Mouse (Mus musculus) embryonic facial prominence, embryonic 14.5 days (tissue): ENCODE measurements around the gene Tmx2. TPM values are rescaled to one million over a fixed set of nuclear protein-coding genes. Genes with fewer than 3 reads are reported as not detected.

ENCODE experiments used
- ATAC-seq: fragments of 200-750 bp; cut with Nextera tagmentation; 2 replicates; pipeline ENCODE4 v1.8.0; 2017; ENCODE audit warnings: low read depth, moderate number of reproducible peaks, moderate TSS enrichment
- DNase-seq: peaks from one replicate; pipeline ENCODE4 v3.0.0-alpha.2; 2015; ENCODE audit warnings: low spot score
- H3K27ac ChIP-seq: fragments of 300-500 bp; sonication (generic); replicated peaks from 2 replicates; pipeline ENCODE4 v1.5.1; 2014; ENCODE audit warnings: low read depth, mild to moderate bottlenecking, low read length, moderate library complexity
- H3K27me3 ChIP-seq: fragments of 300-500 bp; sonication (generic); replicated peaks from 2 replicates; pipeline ENCODE4 v1.6.1; 2014; ENCODE audit warnings: low read length; ENCODE audit not compliant: control insufficient read depth, insufficient read depth
- H3K36me3 ChIP-seq: fragments of 300-500 bp; sonication (generic); 2 replicates; pipeline ENCODE4 v1.6.1; 2014; ENCODE audit warnings: low read length, mixed read lengths; ENCODE audit not compliant: control insufficient read depth, insufficient read depth
- H3K4me1 ChIP-seq: fragments of 300-500 bp; sonication (generic); 2 replicates; pipeline ENCODE4 v1.6.1; 2014; ENCODE audit warnings: antibody characterized with exemption, low read length; ENCODE audit not compliant: control insufficient read depth, insufficient read depth
- H3K4me2 ChIP-seq: fragments of 300-500 bp; sonication (generic); 2 replicates; pipeline ENCODE4 v1.6.1; 2014; ENCODE audit warnings: low read depth, mild to moderate bottlenecking, low read length, moderate library complexity, mixed read lengths
- H3K4me3 ChIP-seq: fragments of 300-500 bp; sonication (generic); 2 replicates; pipeline ENCODE4 v1.5.1; 2014; ENCODE audit warnings: low read depth, mild to moderate bottlenecking, low read length
- H3K9ac ChIP-seq: fragments of 300-500 bp; sonication (generic); 2 replicates; pipeline ENCODE4 v1.6.1; 2014; ENCODE audit warnings: low read depth, mild to moderate bottlenecking, low read length, moderate library complexity, mixed read lengths
- H3K9me3 ChIP-seq: fragments of 300-500 bp; sonication (generic); 2 replicates; pipeline ENCODE4 v1.6.1; 2016; ENCODE audit warnings: low read length; ENCODE audit not compliant: control insufficient read depth
- WGBS: fragments of 180-500 bp; shearing (Covaris S2); extraction: QIAGEN DNeasy Blood & Tissue Kit; methylation state at CpG from one replicate; pipeline ENCODE4 v1.1.7; 2014; 5-methylcytosine and 5-hydroxymethylcytosine counted together
- polyA plus RNA-seq: library from polyadenylated mRNA; unstranded; fragments of >200 nt; fragmentation: Nextera tagmentation; extraction: Ambion mirVana; gene quantifications from 2 replicates; pipeline ENCODE4 v1.2.1, GENCODE M21; 2014

Gene Tmx2
- polyA plus RNA-seq, 1 experiment from 2014 or later = 99.0 TPM

- 14% methylated on average over 8 of the region's 8 CpGs for WGBS
- H3K9me3 ChIP-seq = no peaks in the 10 kb centered on the region
- peak overlapping the region; percentile 94 for H3K27ac ChIP-seq
- DNase-seq (peak; percentile 45), ATAC-seq (no peak)
- 0 out of 2 replicates have a peak overlapping the region, but pooled peaks have one; percentile 5 for H3K4me3 ChIP-seq
- 0 out of 2 replicates have a peak overlapping the region, but pooled peaks have one; percentile 20 for H3K9ac ChIP-seq
- H3K27me3 ChIP-seq = no peaks in the 10 kb centered on the region
- peak overlapping the region; percentile 43 for H3K4me2 ChIP-seq
- H3K4me1 ChIP-seq = peaks cover 61% of the 10 kb centered on the region
- H3K36me3 ChIP-seq = 0 out of 2 replicates have a peak, but pooled peaks cover 8% of the 10 kb centered on the region
These were observed 42.7 kb downstream of the Tmx2 start for GRCm38 (mm10) chr2:84636231-84636741.

GRCm38 (mm10) chr2:84635611-84636010 is 43.3 kb downstream of the Tmx2 start:
- Histone ChIP-seq H3K4me3 (peak overlapping the region; percentile 5; the same call in 1 of the 2 replicates), H3K4me2 (peak overlapping the region; percentile 43), H3K27me3 (no peaks in the 10 kb centered on the region), H3K4me1 (peaks cover 61% of the 10 kb centered on the region), H3K9ac (peak overlapping the region; percentile 36; the same call in 1 of the 2 replicates), H3K9me3 (no peaks in the 10 kb centered on the region), H3K36me3 (0 out of 2 replicates have a peak, but pooled peaks cover 2% of the 10 kb centered on the region), H3K27ac (peak overlapping the region; percentile 94)
- ATAC-seq = peak; percentile 97
- 0% methylated on average over 2 of the region's 2 CpGs for WGBS
- peak; percentile 97 for DNase-seq

GRCm38 (mm10) chr2:84634934-84635482 is 43.9 kb downstream of the Tmx2 start:
- Histone ChIP-seq H3K4me3 (no peak overlapping the region), H3K4me1 (peaks cover 61% of the 10 kb centered on the region), H3K4me2 (peak overlapping the region; percentile 43), H3K9ac (peak overlapping the region; percentile 36; the same call in 1 of the 2 replicates), H3K36me3 (no peaks in the 10 kb centered on the region), H3K27ac (peak overlapping the region; percentile 94), H3K9me3 (no peaks in the 10 kb centered on the region), H3K27me3 (no peaks in the 10 kb centered on the region)
- WGBS = 20% methylated on average over 4 of the region's 4 CpGs
- DNase-seq = peak; percentile 74
- ATAC-seq = peak; percentile 35; the same call in 1 of the 2 replicates

- ATAC-seq = no peak
- no peaks in the 10 kb centered on the region for H3K9me3 ChIP-seq
- peaks cover 56% of the 10 kb centered on the region for H3K4me1 ChIP-seq
- WGBS = 57% methylated on average over 4 of the region's 4 CpGs
- H3K4me2 ChIP-seq = peak overlapping the region; percentile 43
- no peak overlapping the region for H3K4me3 ChIP-seq
- peak; percentile 9 for DNase-seq
- peak overlapping the region; percentile 94; the same call in 1 of the 2 replicates for H3K27ac ChIP-seq
- no peak overlapping the region for H3K9ac ChIP-seq
- peaks cover 4% of the 10 kb centered on the region; the same call in 1 of the 2 replicates for H3K36me3 ChIP-seq
- H3K27me3 ChIP-seq = no peaks in the 10 kb centered on the region
These were observed 44.9 kb downstream of the Tmx2 start for GRCm38 (mm10) chr2:84634006-84634405.

- peaks cover 46% of the 10 kb centered on the region for H3K4me1 ChIP-seq
- H3K27ac ChIP-seq = peak overlapping the region; percentile 29; the same call in 1 of the 2 replicates
- ATAC-seq (no peak), DNase-seq (peak; percentile 30)
- H3K36me3 ChIP-seq = peaks cover 6% of the 10 kb centered on the region; the same call in 1 of the 2 replicates
- peak overlapping the region; percentile 1; the same call in 1 of the 2 replicates for H3K4me2 ChIP-seq
- no peak overlapping the region for H3K4me3 ChIP-seq
- no peaks in the 10 kb centered on the region for H3K27me3 ChIP-seq
- H3K9me3 ChIP-seq = no peaks in the 10 kb centered on the region
- whole genome bisulfite sequencing = 9% methylated on average over 3 of the region's 3 CpGs
- no peak overlapping the region for H3K9ac ChIP-seq
These were observed 45.9 kb downstream of the Tmx2 start for GRCm38 (mm10) chr2:84632999-84633398.

GRCm38 (mm10) chr2:84632001-84632400 is 46.9 kb downstream of the Tmx2 start:
- H3K9ac ChIP-seq = no peak overlapping the region
- peaks cover 36% of the 10 kb centered on the region for H3K4me1 ChIP-seq
- ATAC-seq (no peak), DNase-seq (no peak)
- WGBS = 83% methylated on average over 1 of the region's 1 CpGs
- no peak overlapping the region for H3K4me2 ChIP-seq
- no peak overlapping the region for H3K4me3 ChIP-seq
- no peaks in the 10 kb centered on the region for H3K27me3 ChIP-seq
- no peaks in the 10 kb centered on the region for H3K9me3 ChIP-seq
- peaks cover 6% of the 10 kb centered on the region; the same call in 1 of the 2 replicates for H3K36me3 ChIP-seq
- no peak overlapping the region for H3K27ac ChIP-seq

GRCm38 (mm10) chr2:84627036-84627435 is 51.9 kb downstream of the Tmx2 start:
- peaks cover 10% of the 10 kb centered on the region; the same call in 1 of the 2 replicates for H3K36me3 ChIP-seq
- H3K9ac ChIP-seq = no peak overlapping the region
- DNase-seq (no peak), ATAC-seq (peak; percentile 58; the same call in 1 of the 2 replicates)
- peaks cover 3% of the 10 kb centered on the region; the same call in 1 of the 2 replicates for H3K4me1 ChIP-seq
- no peak overlapping the region for H3K4me3 ChIP-seq
- no peak overlapping the region for H3K4me2 ChIP-seq
- H3K9me3 ChIP-seq = no peaks in the 10 kb centered on the region
- H3K27me3 ChIP-seq = no peaks in the 10 kb centered on the region
- 67% methylated on average over 3 of the region's 3 CpGs for WGBS
- peak overlapping the region; percentile 56; the same call in 1 of the 2 replicates for H3K27ac ChIP-seq

GRCm38 (mm10) chr2:84626366-84626975 is 52.5 kb downstream of the Tmx2 start:
- ATAC-seq (0 out of 2 replicates have a peak, but pooled peaks have one; percentile 27), DNase-seq (no peak)
- no peaks in the 10 kb centered on the region for H3K27me3 ChIP-seq
- no peak overlapping the region for H3K4me3 ChIP-seq
- peaks cover 13% of the 10 kb centered on the region; the same call in 1 of the 2 replicates for H3K36me3 ChIP-seq
- H3K4me1 ChIP-seq = peaks cover 3% of the 10 kb centered on the region; the same call in 1 of the 2 replicates
- H3K9ac ChIP-seq = no peak overlapping the region
- H3K27ac ChIP-seq = peak overlapping the region; percentile 56; the same call in 1 of the 2 replicates
- H3K4me2 ChIP-seq = no peak overlapping the region
- 78% methylated on average over 7 of the region's 7 CpGs for WGBS
- H3K9me3 ChIP-seq = no peaks in the 10 kb centered on the region
